Mouse (Mus musculus) cerebellum, adult 9-10 months (tissue): ENCODE measurements around the gene Neurl4.

Experiments used
- DNase-seq: peaks from one replicate; pipeline ENCODE4 v3.0.0; 2022

Gene Neurl4

GRCm38 (mm10) chr11:69881787-69882670 lies 18.8 kb upstream of the Neurl4 start:
- no peak for DNase-seq

- DNase-seq = no peak
These were observed 17.8 kb upstream of the Neurl4 start for GRCm38 (mm10) chr11:69883066-69883465.

- DNase-seq = no peak
These were observed 17.2 kb upstream of the Neurl4 start for GRCm38 (mm10) chr11:69883527-69884151.

- no peak for DNase-seq
These were observed 16.6 kb upstream of the Neurl4 start for GRCm38 (mm10) chr11:69884240-69884639.

- DNase-seq = no peak
These were observed 16.2 kb upstream of the Neurl4 start for GRCm38 (mm10) chr11:69884663-69885062.

- no peak for DNase-seq
These were observed 13.8 kb upstream of the Neurl4 start for GRCm38 (mm10) chr11:69886907-69887635.

- no peak for DNase-seq
These were observed 9.4 kb upstream of the Neurl4 start for GRCm38 (mm10) chr11:69891482-69891881.

- no peak for DNase-seq
These were observed 6.2 kb upstream of the Neurl4 start for GRCm38 (mm10) chr11:69894671-69895070.

- no peak for DNase-seq
These were observed 5.6 kb upstream of the Neurl4 start, which contains the start of gene Acap1 for GRCm38 (mm10) chr11:69895291-69895690. Gene Acap1, minus strand, starts transcription at chr11:69895539.

GRCm38 (mm10) chr11:69899870-69900269 lies 1.0 kb upstream of the Neurl4 start:
- peak; percentile 50 for DNase-seq

- DNase-seq = peak; percentile 95
These were observed 554 bp downstream of the Neurl4 start for GRCm38 (mm10) chr11:69901406-69901846.

GRCm38 (mm10) chr11:69901993-69902392 lies 1.1 kb downstream of the Neurl4 start:
- DNase-seq = no peak

- DNase-seq = no peak
These were observed 2.1 kb downstream of the Neurl4 start for GRCm38 (mm10) chr11:69902972-69903371.

- no peak for DNase-seq
These were observed 3.4 kb downstream of the Neurl4 start for GRCm38 (mm10) chr11:69904311-69904710.

GRCm38 (mm10) chr11:69908645-69909044 lies 7.8 kb downstream of the Neurl4 start:
- DNase-seq = no peak

- DNase-seq = no peak
These were observed 8.3 kb downstream of the Neurl4 start for GRCm38 (mm10) chr11:69909174-69909573.

GRCm38 (mm10) chr11:69910177-69910576 lies 9.3 kb downstream of the Neurl4 start:
- DNase-seq = no peak

- no peak for DNase-seq
These were observed 10.1 kb downstream of the Neurl4 start for GRCm38 (mm10) chr11:69910781-69911560.

GRCm38 (mm10) chr11:69911701-69912100 lies 10.8 kb downstream of the Neurl4 start:
- no peak for DNase-seq

- DNase-seq = peak; percentile 50
These were observed 12.1 kb downstream of the Neurl4 start for GRCm38 (mm10) chr11:69912716-69913530.

GRCm38 (mm10) chr11:69913554-69914371 lies 12.9 kb downstream of the Neurl4 start, which contains the start of gene Gps2:
Gene Gps2, plus strand, starts transcription at chr11:69913888.
- peak; percentile 92 for DNase-seq
